Mouse (Mus musculus) embryo, embryonic 9.5 days (tissue): ENCODE measurements at regions not wholly inside any gene's neighbourhood (a gene's known extent, or its start where the extent isn't known, plus 50 kb on each side); places are given as distances from the start of the nearest gene placed in this dataset.

ENCODE experiments used
- DNase-seq: peaks from one replicate; pipeline ENCODE4 v3.0.0-alpha.2; 2017; ENCODE audit errors: extremely low spot score

DNA sequence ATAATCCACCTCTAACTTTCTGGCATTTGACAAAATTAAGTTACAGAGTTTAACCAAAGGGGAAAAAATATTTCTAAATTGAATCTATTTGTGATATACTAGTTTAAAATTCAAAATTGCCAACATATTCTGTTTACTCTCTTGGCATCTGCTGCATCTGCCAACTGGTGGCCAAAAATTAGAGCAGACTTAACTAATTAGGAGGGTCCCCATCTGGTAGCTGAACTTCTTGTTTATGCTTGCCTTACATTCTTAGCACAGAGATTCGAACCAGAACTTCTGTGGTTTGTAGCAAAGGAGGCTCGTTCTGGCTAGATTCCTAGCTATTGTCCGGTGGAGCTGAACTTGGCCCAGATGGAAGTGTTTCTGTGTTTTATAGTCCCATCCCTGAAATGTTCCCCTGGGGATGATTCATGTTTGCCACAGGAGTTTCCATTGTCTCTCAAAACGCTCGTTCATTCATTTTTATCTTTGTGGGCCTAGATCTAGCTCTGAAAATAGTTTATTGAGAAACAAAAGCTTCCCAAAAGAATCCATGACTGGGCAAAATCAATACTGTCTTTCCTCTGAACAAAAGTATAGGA is 3461.5 kb upstream of the Gm7489 start:
- no peak for DNase-seq

DNA sequence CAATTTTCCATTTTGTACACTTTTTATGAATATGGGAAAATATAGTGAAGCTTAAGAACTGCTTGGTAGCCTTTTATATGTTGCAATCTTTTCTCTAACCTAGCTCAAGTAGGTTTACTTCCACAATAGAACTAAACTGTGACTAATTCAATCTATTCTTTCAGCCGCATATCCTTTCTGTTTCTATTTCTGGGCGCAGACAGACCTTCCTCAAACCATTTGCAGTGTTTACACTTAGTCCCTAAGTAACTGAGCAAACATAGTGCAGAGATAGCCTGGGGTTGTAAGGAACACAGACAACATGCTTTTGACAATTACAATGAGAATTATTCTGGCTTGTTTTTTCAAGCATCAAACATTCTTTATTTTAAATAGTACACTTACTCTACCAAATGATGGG is 3435.1 kb upstream of the Gm7489 start:
- no peak for DNase-seq

DNA sequence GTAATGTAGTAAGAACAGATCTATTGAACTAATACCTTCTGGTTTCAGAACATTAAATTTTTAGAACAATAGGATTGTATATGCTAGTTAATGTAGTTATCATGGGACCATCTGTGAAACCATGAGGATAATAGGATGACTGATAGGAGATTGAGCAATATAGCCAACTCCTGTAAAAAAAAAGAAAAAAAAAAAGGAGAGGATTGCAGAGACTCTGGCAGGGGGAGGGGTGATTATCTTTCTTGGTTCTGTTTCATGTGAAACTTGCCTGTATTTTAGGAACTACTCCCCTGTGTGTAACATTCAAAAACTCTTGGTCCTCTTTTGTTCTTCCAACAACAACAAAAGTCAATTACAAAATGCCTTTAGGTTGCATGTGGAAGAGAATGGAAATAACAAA is 3412.1 kb upstream of the Gm7489 start:
- DNase-seq, result no peak

DNA sequence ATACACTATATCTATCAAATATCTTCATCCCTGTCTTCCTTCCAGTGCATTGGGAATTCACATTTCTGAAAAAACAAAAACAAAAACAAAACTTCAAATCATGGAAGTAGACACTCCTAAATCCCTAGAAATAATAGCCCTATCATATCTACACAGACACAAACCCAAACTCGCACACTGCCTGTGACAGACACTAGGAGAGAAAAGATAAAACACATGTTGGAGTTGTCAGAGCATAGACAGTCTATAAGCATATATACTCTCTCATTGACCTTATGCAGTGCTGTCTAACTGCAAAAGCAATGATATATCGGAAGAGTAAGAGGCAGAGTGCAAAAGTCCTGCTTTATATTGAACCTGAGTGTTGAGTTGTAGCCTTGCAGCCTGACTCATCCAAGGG is 3386.0 kb upstream of the Gm7489 start:
- DNase-seq, result no peak

DNA sequence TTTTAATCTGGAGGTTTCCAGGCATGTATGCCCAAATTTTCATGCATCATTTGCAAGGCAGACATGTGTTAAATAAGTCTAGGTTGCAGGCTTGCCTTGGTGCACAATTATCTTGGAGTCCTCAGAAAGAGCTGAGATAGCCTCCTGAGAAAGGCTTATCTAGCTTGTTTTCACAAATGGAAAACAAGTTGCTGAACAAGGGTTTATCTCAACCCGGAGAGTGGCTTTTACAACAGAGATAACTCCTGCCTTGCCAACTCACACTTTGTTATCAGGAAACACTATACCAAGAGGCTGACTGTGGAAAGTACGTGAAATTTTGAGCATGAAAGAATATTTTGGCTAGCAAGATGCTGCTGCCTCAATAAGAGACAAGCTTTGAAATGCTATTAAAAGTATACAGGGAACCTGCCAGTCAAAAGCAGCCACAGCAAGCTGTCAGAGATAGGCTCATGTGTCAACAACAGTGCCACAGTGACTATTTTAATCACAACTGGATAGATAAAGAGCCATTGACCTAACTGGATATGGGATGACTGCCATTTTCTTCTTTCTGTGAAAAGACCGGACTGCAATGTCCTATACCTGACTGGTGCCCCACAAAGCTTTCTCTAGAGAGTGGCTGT is 3376.6 kb upstream of the Gm7489 start:
- no peak for DNase-seq

DNA sequence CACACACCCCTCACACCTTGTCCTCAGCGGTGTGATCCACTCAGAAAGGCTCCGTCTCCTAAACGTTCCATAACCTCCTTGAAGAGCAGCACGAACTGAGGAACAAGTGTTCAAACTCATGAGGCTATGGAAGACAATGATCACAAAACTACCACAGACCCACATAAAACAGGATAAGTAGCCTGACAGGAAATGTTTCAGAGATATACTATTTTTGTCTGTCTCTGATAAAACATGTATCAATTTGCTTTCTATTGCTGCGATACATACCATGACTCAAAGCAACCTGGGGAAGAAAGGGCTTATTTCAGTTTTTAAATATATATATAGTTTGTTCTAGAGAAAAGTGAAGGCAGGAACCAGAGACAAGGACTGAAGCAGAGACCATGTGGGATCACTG is 3371.7 kb upstream of the Gm7489 start:
- DNase-seq, result no peak

DNA sequence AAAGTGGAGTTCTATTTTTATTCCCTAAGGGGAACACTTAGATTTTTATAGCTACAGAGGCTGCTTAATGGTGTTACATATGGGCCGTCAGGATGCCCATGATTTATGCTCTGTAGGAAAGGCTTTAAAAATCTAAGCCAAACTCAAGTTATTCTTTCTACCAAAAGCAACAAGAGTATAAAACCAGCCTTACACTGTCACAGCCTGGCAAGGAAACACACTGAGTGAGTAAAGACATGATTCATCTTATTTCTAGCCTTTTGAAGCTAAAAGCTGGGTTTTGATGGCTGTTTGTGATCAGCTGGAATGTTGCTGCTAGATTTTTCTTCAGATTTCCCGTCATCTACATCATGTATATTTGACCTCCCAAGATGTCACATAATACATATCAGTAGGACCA is 3359.9 kb upstream of the Gm7489 start:
- DNase-seq, result no peak

DNA sequence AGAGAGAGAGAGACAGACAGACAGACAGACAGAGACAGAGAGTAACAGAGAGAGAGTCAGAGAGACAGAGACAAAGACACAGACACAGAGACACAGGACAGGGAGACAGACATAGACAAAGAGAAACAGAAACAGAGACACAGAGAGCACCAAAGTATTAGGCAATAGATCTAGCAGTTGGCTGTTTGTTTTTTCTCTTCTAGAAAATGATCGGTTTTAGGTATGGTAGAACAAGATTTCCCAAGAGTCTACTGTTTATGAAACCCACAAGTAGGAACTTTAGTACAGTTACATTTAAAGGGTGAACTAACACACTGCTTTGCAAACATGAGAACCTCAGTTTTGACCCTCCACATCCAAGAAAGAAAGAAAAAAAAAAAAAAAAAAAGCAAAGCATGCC is 3350.2 kb upstream of the Gm7489 start:
- no peak for DNase-seq

DNA sequence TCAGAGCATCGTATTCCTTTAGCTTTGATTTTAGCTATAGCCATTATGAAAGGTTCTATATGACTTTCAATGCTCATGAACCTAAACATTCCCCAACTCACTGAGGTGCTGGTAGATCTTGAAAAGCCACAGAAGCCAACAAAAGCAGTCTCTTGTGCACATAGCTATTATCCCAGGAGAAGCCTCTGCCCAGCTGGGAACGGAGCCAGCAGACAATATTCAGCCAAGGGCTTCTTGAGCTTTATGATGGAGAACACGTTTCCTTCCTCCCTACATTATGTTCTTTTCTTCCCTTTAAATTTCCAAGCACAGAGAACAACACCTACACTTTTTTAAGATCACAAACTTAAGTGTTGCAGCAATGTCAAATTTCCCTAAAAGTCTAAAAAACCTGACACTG is 3321.1 kb upstream of the Gm7489 start:
- DNase-seq, result no peak

DNA sequence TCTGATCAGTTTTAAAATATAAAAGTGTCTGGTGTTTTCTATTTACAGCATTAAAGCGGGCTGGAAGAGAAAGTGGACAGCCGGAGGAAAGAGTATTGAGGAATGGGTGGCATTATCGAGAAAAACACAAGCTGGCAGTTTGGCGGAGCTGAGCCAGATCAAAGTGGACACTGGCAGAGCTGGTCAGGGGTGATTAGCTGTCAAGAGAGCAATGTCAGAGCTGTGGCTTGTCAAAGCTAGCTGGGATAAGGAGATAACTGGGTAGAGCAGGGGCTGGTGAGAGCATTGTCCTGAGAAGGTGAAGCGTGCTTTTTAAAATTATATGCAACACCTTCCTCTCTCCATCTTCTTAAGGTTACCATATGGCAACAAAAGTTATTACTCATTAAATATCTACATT is 3303.9 kb upstream of the Gm7489 start:
- no peak for DNase-seq

DNA sequence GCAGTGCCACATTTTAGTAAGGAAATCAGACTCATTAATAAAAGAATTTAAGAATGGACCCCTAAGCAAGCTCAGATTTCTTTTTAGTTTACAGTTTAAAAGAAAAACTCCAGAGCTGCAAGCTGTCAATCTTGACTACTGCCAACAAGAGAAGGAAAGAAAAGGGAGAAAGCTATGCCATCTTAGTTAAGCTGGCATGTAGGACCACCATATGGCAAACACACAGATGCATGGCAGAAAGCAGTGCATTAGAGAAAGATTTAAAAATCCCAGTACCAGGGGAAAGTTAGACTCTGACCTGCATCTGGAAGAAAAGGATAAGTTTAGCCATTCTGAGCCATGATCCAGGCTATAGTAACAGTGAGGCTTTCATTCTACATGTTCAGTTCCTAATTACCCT is 3300.8 kb upstream of the Gm7489 start:
- no peak for DNase-seq

DNA sequence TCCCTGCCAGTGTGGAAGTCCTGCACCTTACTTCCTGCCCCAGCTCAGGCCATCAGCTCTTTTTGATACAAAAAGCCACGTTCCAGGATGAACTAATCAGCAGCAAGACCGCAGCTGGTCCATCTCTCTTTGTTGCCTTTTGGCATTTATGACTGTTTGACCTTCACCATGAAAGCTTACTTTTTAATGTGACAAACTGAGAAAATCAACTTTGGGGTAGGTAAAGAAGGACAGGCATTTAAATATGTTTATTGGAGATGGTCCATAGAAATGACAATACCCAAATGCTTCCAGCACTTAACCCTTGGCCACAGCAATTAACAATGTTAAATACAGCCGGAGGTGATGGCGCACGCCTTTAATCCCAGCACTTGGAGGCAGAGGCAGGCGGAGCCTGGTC is 3299.2 kb upstream of the Gm7489 start:
- no peak for DNase-seq
